Mouse (Mus musculus) c-Kit-negative CD71-positive TER-119-positive erythroid progenitor cells, embryonic 14.5 days (primary cell): ENCODE results near the gene Slc2a4.

ENCODE experiments used
- DNase-seq: peaks from one replicate; pipeline ENCODE4 v3.0.0-alpha.2; 2013; ENCODE audit warnings: low read depth, low spot score

Slc2a4 gene

GRCm38 (mm10) chr11:69901993-69902392 is 46.0 kb downstream of the Slc2a4 start:
- no peak for DNase-seq

- peak; percentile 81 for DNase-seq
Observed at GRCm38 (mm10) chr11:69901406-69901846, 46.6 kb downstream of the Slc2a4 start.

DNA sequence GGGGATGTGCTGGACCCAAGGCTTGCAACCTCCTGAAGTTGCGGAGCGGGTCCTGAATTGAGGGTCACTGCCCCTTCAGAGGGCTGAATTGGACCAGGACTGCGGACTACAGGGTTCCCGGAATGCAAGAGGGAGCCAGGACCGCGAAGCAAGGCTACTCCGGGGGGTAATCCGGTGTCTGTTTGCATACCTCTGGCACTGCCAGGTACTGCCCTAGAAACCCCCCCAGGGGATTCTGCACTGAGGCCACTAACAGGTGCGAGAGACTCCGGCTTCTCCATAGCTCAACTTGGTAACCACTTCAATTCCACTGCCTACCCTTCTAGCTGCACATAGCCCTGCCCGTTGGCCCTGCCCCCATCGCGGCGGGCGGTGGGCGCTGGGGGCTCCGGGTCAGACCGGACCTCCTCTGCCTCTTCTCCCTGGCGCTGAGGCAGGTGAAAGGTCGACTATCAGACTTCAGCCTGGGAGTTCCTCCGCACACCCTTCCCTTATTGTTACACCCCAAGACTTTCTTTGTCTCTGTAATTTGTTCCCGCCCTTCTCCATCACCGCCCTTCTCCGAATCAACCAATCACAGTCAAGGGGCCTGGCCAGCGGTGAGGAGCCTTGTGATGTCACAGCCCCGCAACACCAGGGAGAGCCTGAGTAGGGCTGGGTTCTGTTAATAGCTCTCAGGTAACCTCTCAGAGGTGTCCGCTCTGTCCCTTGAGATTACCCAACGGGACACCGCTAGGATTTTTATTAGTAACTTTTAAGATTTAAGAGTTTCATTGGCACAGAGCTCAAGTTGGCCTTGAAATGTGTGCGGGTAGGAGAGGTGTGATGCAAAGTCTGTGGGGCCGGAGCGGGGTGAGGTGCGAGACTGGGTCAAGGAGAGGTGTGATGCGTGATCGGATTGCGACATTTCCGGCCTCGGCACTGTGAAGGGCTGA is 47.2 kb downstream of the Slc2a4 start, which contains the start of the genes 2810408A11Rik and Neurl4:
Gene 2810408A11Rik (minus strand): TSS at position 517 of the 935 bp plus-strand sequence.
Gene Neurl4 (plus strand): TSS at position 602 of the 935 bp plus-strand sequence.
- peak; percentile 88 for DNase-seq

GRCm38 (mm10) chr11:69899870-69900269 is 48.1 kb downstream of the Slc2a4 start:
- no peak for DNase-seq

- no peak for DNase-seq
Observed at GRCm38 (mm10) chr11:69895291-69895690, 52.7 kb downstream of the Slc2a4 start, which contains the start of gene Acap1. TSS of gene Acap1 (minus strand) at chr11:69895539.

GRCm38 (mm10) chr11:69894671-69895070 is 53.3 kb downstream of the Slc2a4 start:
- no peak for DNase-seq
